Mouse (Mus musculus) midbrain, postnatal 0 days (tissue): ENCODE measurements around the gene Smad1. TPM values are rescaled to one million over a fixed set of nuclear protein-coding genes. Genes with fewer than 3 reads are reported as not detected.

Experiments
- ATAC-seq: fragments of 200-750 bp; cut with Nextera tagmentation; 2 replicates; pipeline ENCODE4 v1.8.0; 2017; ENCODE audit warnings: moderate number of reproducible peaks, mild to moderate bottlenecking, moderate TSS enrichment, moderate library complexity; ENCODE audit not compliant: low FRiP score
- DNase-seq: peaks from one replicate; pipeline ENCODE4 v3.0.0-alpha.2; 2015; ENCODE audit warnings: low spot score
- H3K27ac ChIP-seq: fragments of 300-500 bp; sonication (generic); 2 replicates; pipeline ENCODE4 v1.5.1; 2014; ENCODE audit warnings: low read depth, mild to moderate bottlenecking, low read length, mixed read lengths
- H3K27me3 ChIP-seq: fragments of 300-500 bp; sonication (generic); 2 replicates; pipeline ENCODE4 v1.6.1; 2014; ENCODE audit warnings: low read length, control low read depth, mixed read lengths; ENCODE audit not compliant: insufficient read depth
- H3K36me3 ChIP-seq: fragments of 300-500 bp; sonication (generic); 2 replicates; pipeline ENCODE4 v1.6.1; 2014; ENCODE audit warnings: low read length, control low read depth, mixed read lengths; ENCODE audit not compliant: insufficient read depth
- H3K4me1 ChIP-seq: fragments of 300-500 bp; sonication (generic); 2 replicates; pipeline ENCODE4 v1.6.1; 2014; ENCODE audit warnings: mild to moderate bottlenecking, control low read depth, antibody characterized with exemption, low read length, mixed read lengths; ENCODE audit not compliant: insufficient read depth
- H3K4me2 ChIP-seq: fragments of 300-500 bp; sonication (generic); 2 replicates; pipeline ENCODE4 v1.6.1; 2014; ENCODE audit warnings: low read depth, mild to moderate bottlenecking, low read length, mixed read lengths; ENCODE audit not compliant: poor library complexity, severe bottlenecking
- H3K4me3 ChIP-seq: fragments of 300-500 bp; sonication (generic); 2 replicates; pipeline ENCODE4 v1.5.1; 2014; ENCODE audit warnings: low read depth, mild to moderate bottlenecking, low read length, moderate library complexity
- H3K9ac ChIP-seq: fragments of 300-500 bp; sonication (generic); replicated peaks from 2 replicates; pipeline ENCODE4 v1.6.1; 2014; ENCODE audit warnings: mild to moderate bottlenecking, low read length, moderate library complexity, mixed read lengths; ENCODE audit not compliant: poor library complexity, severe bottlenecking
- H3K9me3 ChIP-seq: fragments of 300-500 bp; sonication (generic); 2 replicates; pipeline ENCODE4 v1.6.1; 2016; ENCODE audit warnings: low read length, control low read depth
- CTCF ChIP-seq: IDR thresholded peaks from 2 replicates; pipeline ENCODE4 v1.5.1; 2016; ENCODE audit warnings: antibody characterized with exemption, mild to moderate bottlenecking
- WGBS: fragments of 180-500 bp; shearing (Covaris S2); extraction: QIAGEN DNeasy Blood & Tissue Kit; methylation state at CpG from one replicate; pipeline ENCODE4 v1.1.7; 2014; 5-methylcytosine and 5-hydroxymethylcytosine counted together
- polyA plus RNA-seq: library from polyadenylated mRNA; unstranded; fragments of >200 nt; fragmentation: Nextera tagmentation; extraction: Ambion mirVana; gene quantifications from 2 replicates; pipeline ENCODE4 v1.2.1, GENCODE M21; 2015
- total RNA-seq: library from RNA; depleted of rRNA; stranded (reverse); fragments of >200 nt; gene quantifications from 2 replicates; pipeline ENCODE4 v1.2.3, GENCODE M21; 2014

The Smad1 gene
- total and polyA plus RNA-seq, 2 experiments from 2014 or later = 52.5 to 75.6 TPM

GRCm38 (mm10) chr8:79341236-79341635 is 58.1 kb downstream of the Smad1 start:
- H3K36me3 ChIP-seq = peaks cover 30% of the 10 kb centered on the region
- no peak overlapping the region for H3K9ac ChIP-seq
- H3K9me3 ChIP-seq = no peaks in the 10 kb centered on the region
- no peak overlapping the region for H3K27ac ChIP-seq
- no peaks in the 10 kb centered on the region for H3K27me3 ChIP-seq
- H3K4me2 ChIP-seq = no peak overlapping the region
- H3K4me3 ChIP-seq = no peak overlapping the region
- DNase-seq = no peak
- no peaks in the 10 kb centered on the region for H3K4me1 ChIP-seq
- WGBS = 85% methylated on average over 8 of the region's 8 CpGs
- no peak for ATAC-seq
- no peak for TF ChIP-seq CTCF

GRCm38 (mm10) chr8:79339555-79339954 is 59.8 kb downstream of the Smad1 start:
- H3K27ac ChIP-seq = no peak overlapping the region
- H3K9me3 ChIP-seq = no peaks in the 10 kb centered on the region
- TF ChIP-seq CTCF = peak; percentile 67
- H3K4me2 ChIP-seq = no peak overlapping the region
- H3K36me3 ChIP-seq = peaks cover 27% of the 10 kb centered on the region
- ATAC-seq (no peak), DNase-seq (no peak)
- no peak overlapping the region for H3K4me3 ChIP-seq
- no peak overlapping the region for H3K9ac ChIP-seq
- no peaks in the 10 kb centered on the region for H3K27me3 ChIP-seq
- WGBS = 74% methylated on average over 9 of the region's 9 CpGs
- H3K4me1 ChIP-seq = no peaks in the 10 kb centered on the region

DNA sequence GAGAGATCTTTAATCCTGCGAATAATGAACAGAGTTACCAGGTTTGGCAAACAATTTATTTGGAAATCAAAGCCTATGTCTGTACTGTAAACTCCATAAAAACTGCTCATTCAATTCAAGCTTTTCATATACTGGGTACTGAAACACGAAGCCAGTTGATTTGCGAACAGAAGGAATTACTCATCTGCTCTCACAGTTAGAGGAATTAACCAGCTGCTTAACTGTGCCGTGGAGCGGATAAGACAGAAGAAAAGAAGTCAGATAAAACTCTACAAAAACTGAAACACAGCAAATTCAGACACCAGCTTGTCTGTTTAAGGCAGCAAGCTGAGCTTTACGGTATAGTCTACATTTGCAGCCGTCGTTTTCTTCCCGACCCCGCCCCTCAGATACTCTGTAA is 60.7 kb downstream of the Smad1 start:
- Histone ChIP-seq H3K4me2 (no peak overlapping the region), H3K27me3 (no peaks in the 10 kb centered on the region), H3K4me1 (no peaks in the 10 kb centered on the region), H3K4me3 (no peak overlapping the region), H3K9me3 (no peaks in the 10 kb centered on the region), H3K9ac (no peak overlapping the region), H3K27ac (no peak overlapping the region), H3K36me3 (peaks cover 25% of the 10 kb centered on the region)
- no peak for ATAC-seq
- TF ChIP-seq CTCF = no peak
- no peak for DNase-seq
- WGBS = 83% methylated on average over 10 of the region's 10 CpGs

DNA sequence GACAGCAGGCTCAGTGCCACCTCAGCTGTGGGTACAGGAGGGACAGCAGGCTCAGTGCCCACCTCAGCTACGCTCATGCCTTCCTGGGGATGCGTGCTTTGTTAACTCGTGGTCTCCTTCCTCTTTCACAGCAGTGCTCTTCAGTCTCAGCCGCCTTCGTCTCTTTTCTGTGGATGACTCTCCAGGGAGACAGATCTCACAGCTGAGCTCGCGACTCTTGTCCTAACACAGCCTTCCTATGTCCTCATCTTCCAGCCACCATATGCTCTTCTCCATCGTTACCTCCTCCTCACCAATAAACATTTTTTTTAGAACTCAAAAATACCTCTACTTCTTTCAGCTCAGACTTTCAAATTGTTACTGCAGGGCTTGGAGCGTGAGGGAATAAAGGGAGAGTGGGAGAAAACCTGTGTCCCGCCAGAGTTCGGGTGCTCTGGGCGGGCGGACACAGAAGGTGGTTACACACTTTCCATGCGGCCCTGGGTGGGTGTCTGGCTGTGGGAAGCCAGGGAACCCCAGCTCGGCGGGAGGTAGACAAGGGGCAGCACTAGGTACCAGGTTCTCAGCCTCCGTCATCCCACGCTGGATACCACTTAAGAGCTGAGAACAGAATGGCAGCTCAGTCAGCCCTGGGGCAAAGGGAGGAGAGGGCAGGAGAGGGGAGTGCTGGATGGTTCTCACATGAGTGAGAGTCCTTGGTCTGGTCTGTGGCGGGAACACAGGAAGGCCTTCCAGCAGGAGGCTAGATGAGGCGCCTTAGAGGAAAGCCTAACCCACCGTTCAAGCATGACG is 67.0 kb downstream of the Smad1 start:
- Histone ChIP-seq H3K4me2 (no peak overlapping the region), H3K9ac (no peak overlapping the region), H3K36me3 (peaks cover 2% of the 10 kb centered on the region; the same call in 1 of the 2 replicates), H3K27me3 (no peaks in the 10 kb centered on the region), H3K4me1 (no peaks in the 10 kb centered on the region), H3K9me3 (no peaks in the 10 kb centered on the region), H3K27ac (no peak overlapping the region), H3K4me3 (no peak overlapping the region)
- ATAC-seq (no peak), DNase-seq (no peak)
- TF ChIP-seq CTCF = no peak
- WGBS = 92% methylated on average over 22 of the region's 22 CpGs

GRCm38 (mm10) chr8:79331571-79331970 is 67.7 kb downstream of the Smad1 start:
- no peak for ATAC-seq
- no peak for DNase-seq
- Histone ChIP-seq H3K4me3 (no peak overlapping the region), H3K36me3 (no peaks in the 10 kb centered on the region), H3K27me3 (no peaks in the 10 kb centered on the region), H3K4me2 (no peak overlapping the region), H3K27ac (no peak overlapping the region), H3K9ac (no peak overlapping the region), H3K9me3 (no peaks in the 10 kb centered on the region), H3K4me1 (no peaks in the 10 kb centered on the region)
- no peak for TF ChIP-seq CTCF
- 91% methylated on average over 2 of the region's 2 CpGs for WGBS

DNA sequence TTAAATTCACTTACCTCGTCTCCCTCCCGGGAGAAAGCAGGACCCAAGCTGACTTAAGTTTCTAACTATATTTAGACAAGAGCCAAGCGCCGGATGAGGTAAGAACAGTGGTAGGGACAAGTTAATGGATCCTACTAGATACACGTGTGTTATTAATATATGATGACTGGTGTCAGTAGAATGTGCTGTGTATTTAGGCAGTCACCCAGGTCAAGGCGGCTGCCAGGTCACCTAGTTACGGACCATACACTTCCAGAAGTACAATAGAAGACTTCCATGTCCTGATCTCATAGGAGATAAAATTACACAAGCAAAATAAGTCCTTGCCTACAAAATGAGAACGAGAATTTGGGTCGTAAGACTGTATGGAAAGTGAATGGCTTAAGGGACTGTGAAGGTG is 68.3 kb downstream of the Smad1 start:
- Histone ChIP-seq H3K4me1 (no peaks in the 10 kb centered on the region), H3K9me3 (no peaks in the 10 kb centered on the region), H3K27ac (no peak overlapping the region), H3K27me3 (no peaks in the 10 kb centered on the region), H3K36me3 (no peaks in the 10 kb centered on the region), H3K9ac (no peak overlapping the region), H3K4me3 (no peak overlapping the region), H3K4me2 (no peak overlapping the region)
- TF ChIP-seq CTCF = no peak
- DNase-seq = no peak
- ATAC-seq = no peak
- WGBS = 78% methylated on average over 9 of the region's 9 CpGs
